Mouse (Mus musculus) liver, postnatal 0 days (tissue): ENCODE results near the gene Adarb2. TPM values are rescaled to one million over a fixed set of nuclear protein-coding genes. Genes with fewer than 3 reads are reported as not detected.

ENCODE experiments used
- ATAC-seq: fragments of 200-750 bp; cut with Nextera tagmentation; 2 replicates; pipeline ENCODE4 v1.8.0; 2017; ENCODE audit warnings: mild to moderate bottlenecking, moderate library complexity
- DNase-seq: peaks from one replicate; pipeline ENCODE4 v3.0.0-alpha.2; 2016
- H3K27ac ChIP-seq: fragments of 300-500 bp; sonication (generic); 2 replicates; pipeline ENCODE4 v1.5.1; 2014; ENCODE audit warnings: antibody characterized with exemption, moderate library complexity, mild to moderate bottlenecking, low read depth
- H3K27me3 ChIP-seq: fragments of 300-500 bp; sonication (generic); 2 replicates; pipeline ENCODE4 v1.6.1; 2014; ENCODE audit warnings: low read length, control low read depth, mixed read lengths; ENCODE audit not compliant: insufficient read depth
- H3K36me3 ChIP-seq: fragments of 300-500 bp; sonication (generic); replicated peaks from 2 replicates; pipeline ENCODE4 v1.6.1; 2014; ENCODE audit warnings: mild to moderate bottlenecking, control low read depth, low read length, moderate library complexity, mixed read lengths; ENCODE audit not compliant: insufficient read depth
- H3K4me1 ChIP-seq: fragments of 300-500 bp; sonication (generic); 2 replicates; pipeline ENCODE4 v1.6.1; 2014; ENCODE audit warnings: antibody characterized with exemption, mild to moderate bottlenecking, control low read depth; ENCODE audit not compliant: insufficient read depth
- H3K4me2 ChIP-seq: fragments of 300-500 bp; sonication (generic); 2 replicates; pipeline ENCODE4 v1.6.1; 2014; ENCODE audit warnings: low read depth, mild to moderate bottlenecking, low read length, moderate library complexity, mixed read lengths
- H3K4me3 ChIP-seq: fragments of 300-500 bp; sonication (generic); 2 replicates; pipeline ENCODE4 v1.5.1; 2014; ENCODE audit warnings: low read depth, low read length
- H3K9ac ChIP-seq: fragments of 300-500 bp; sonication (generic); replicated peaks from 2 replicates; pipeline ENCODE4 v1.6.1; 2014; ENCODE audit warnings: mild to moderate bottlenecking, moderate library complexity
- H3K9me3 ChIP-seq: fragments of 300-500 bp; sonication (generic); 2 replicates; pipeline ENCODE4 v1.6.1; 2016; ENCODE audit warnings: mild to moderate bottlenecking, control low read depth, low read length, mixed read lengths
- CTCF ChIP-seq: sonication (generic); IDR thresholded peaks from 2 replicates; pipeline ENCODE4 v1.5.1; 2016; ENCODE audit warnings: antibody characterized with exemption, low read depth
- EP300 ChIP-seq: IDR thresholded peaks from 2 replicates; pipeline ENCODE4 v1.6.1; 2016; ENCODE audit warnings: antibody characterized with exemption, low read depth, mild to moderate bottlenecking
- WGBS: fragments of 180-500 bp; shearing (Covaris S2); extraction: QIAGEN DNeasy Blood & Tissue Kit; methylation state at CpG from one replicate; pipeline ENCODE4 v1.1.7; 2014; ENCODE audit not compliant: insufficient replicate concordance; 5-methylcytosine and 5-hydroxymethylcytosine counted together
- polyA plus RNA-seq: library from polyadenylated mRNA; unstranded; fragments of >200 nt; fragmentation: Nextera tagmentation; extraction: Ambion mirVana; gene quantifications from 2 replicates; pipeline ENCODE4 v1.2.1, GENCODE M21; 2015

Gene Adarb2
- polyA plus RNA-seq, 1 experiment from 2014 or later: 0.02 TPM

GRCm38 (mm10) chr13:8664615-8665240 is 462.1 kb downstream of the Adarb2 start:
- Histone ChIP-seq H3K36me3 (no peaks in the 10 kb centered on the region), H3K4me3 (no peak overlapping the region), H3K9ac (no peak overlapping the region), H3K27me3 (no peaks in the 10 kb centered on the region), H3K9me3 (no peaks in the 10 kb centered on the region), H3K4me1 (no peaks in the 10 kb centered on the region), H3K27ac (no peak overlapping the region), H3K4me2 (no peak overlapping the region)
- no peak for ATAC-seq
- no peak for TF ChIP-seq EP300
- no peak for TF ChIP-seq CTCF
- DNase-seq: no peak
- WGBS: 84% methylated on average over 9 of the region's 9 CpGs

GRCm38 (mm10) chr13:8677174-8677573 is 474.5 kb downstream of the Adarb2 start:
- WGBS: 47% methylated on average over 5 of the region's 5 CpGs
- no peaks in the 10 kb centered on the region for H3K4me1 ChIP-seq
- ATAC-seq (no peak), DNase-seq (no peak)
- no peaks in the 10 kb centered on the region for H3K27me3 ChIP-seq
- H3K9me3 ChIP-seq: no peaks in the 10 kb centered on the region
- TF ChIP-seq CTCF (no peak), EP300 (no peak)
- H3K27ac ChIP-seq: no peak overlapping the region
- H3K9ac ChIP-seq: no peak overlapping the region
- no peak overlapping the region for H3K4me2 ChIP-seq
- no peak overlapping the region for H3K4me3 ChIP-seq
- H3K36me3 ChIP-seq: no peaks in the 10 kb centered on the region

DNA sequence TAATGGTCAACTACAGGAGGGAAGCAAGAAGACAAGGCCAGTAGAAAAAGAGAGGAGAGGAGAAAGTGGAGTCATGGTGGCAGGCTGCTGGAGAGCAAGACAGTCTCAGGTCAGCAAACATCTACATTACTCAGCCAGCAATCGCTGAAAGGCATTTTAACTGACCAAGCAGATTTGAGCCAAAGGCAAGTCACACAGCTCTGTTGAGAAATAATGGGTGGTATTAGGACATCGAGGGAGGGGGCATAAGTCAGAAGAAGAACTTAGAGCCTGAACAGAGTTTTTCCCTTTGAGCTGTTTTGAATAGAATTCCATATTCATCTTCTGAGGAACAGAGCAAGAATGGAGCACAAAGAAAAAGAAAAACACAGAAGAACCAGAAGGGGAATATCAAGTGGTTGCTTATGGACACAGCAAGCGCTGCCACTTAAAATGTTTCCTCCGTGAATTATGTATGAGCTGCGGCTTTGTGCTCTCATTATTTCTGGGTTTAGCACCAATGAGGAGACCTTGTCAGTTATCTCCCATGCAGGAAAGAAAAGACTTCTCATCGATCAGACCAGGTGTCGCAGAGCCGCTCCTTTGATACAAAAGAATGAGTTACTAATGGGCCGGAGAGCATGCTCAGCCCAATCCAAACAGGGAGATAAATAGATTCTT is 477.9 kb downstream of the Adarb2 start:
- Histone ChIP-seq H3K27me3 (no peaks in the 10 kb centered on the region), H3K9ac (no peak overlapping the region), H3K9me3 (no peaks in the 10 kb centered on the region), H3K36me3 (no peaks in the 10 kb centered on the region), H3K4me2 (no peak overlapping the region), H3K4me3 (no peak overlapping the region), H3K4me1 (no peaks in the 10 kb centered on the region), H3K27ac (no peak overlapping the region)
- ATAC-seq (no peak), DNase-seq (no peak)
- 82% methylated on average over 9 of the region's 9 CpGs for WGBS
- TF ChIP-seq CTCF (no peak), EP300 (no peak)

- WGBS: 78% methylated on average over 6 of the region's 6 CpGs
These were observed 488.8 kb downstream of the Adarb2 start for GRCm38 (mm10) chr13:8691448-8691847.

GRCm38 (mm10) chr13:8692787-8693186 is 490.1 kb downstream of the Adarb2 start:
- Histone ChIP-seq H3K27ac (no peak overlapping the region), H3K27me3 (no peaks in the 10 kb centered on the region), H3K4me2 (no peak overlapping the region), H3K9me3 (no peaks in the 10 kb centered on the region), H3K4me1 (no peaks in the 10 kb centered on the region), H3K36me3 (no peaks in the 10 kb centered on the region), H3K9ac (no peak overlapping the region), H3K4me3 (no peak overlapping the region)
- TF ChIP-seq EP300 (no peak), CTCF (no peak)
- 72% methylated on average over 9 of the region's 9 CpGs for whole genome bisulfite sequencing
- DNase-seq (no peak), ATAC-seq (no peak)

More at GRCm38 (mm10) chr13:8691448-8691847, 488.8 kb downstream of the Adarb2 start:
- Histone ChIP-seq H3K9me3 (no peaks in the 10 kb centered on the region), H3K9ac (no peak overlapping the region), H3K36me3 (no peaks in the 10 kb centered on the region), H3K27ac (no peak overlapping the region), H3K4me1 (no peaks in the 10 kb centered on the region), H3K27me3 (no peaks in the 10 kb centered on the region), H3K4me2 (no peak overlapping the region), H3K4me3 (no peak overlapping the region)
- no peak for ATAC-seq
- DNase-seq: no peak
- TF ChIP-seq CTCF (no peak), EP300 (no peak)

DNA sequence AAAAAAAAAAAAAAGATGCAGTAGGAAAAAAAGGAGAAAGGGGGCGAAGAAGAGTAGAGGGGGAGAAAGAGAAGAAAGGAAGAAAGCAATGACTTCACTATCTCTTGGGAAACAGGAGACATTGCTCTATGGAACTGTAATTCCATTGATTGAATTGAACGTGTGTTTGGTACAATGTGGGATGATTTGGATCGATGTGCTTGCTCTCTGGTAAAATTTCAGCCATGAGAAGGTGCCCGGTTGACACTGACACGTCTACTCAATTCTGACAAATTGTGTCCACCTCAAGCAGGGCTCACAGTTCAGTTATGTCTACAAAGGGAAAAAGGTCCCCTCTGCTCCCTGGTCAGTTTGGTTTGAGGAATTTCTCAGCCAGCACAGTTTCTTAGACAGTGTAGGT is 495.8 kb downstream of the Adarb2 start:
- H3K4me2 ChIP-seq: no peak overlapping the region
- TF ChIP-seq EP300: no peak
- TF ChIP-seq CTCF: no peak
- 72% methylated on average over 5 of the region's 5 CpGs for WGBS
- H3K9ac ChIP-seq: no peak overlapping the region
- no peaks in the 10 kb centered on the region for H3K9me3 ChIP-seq
- H3K36me3 ChIP-seq: no peaks in the 10 kb centered on the region
- ATAC-seq (no peak), DNase-seq (no peak)
- no peaks in the 10 kb centered on the region for H3K4me1 ChIP-seq
- H3K27ac ChIP-seq: no peak overlapping the region
- H3K27me3 ChIP-seq: no peaks in the 10 kb centered on the region
- no peak overlapping the region for H3K4me3 ChIP-seq
